Mouse (Mus musculus): ENCODE results near the gene Tle2. TPM values are rescaled to one million over a fixed set of nuclear protein-coding genes. Genes with fewer than 3 reads are reported as not detected.
A peak's percentile ranks its signal among the peaks of the same experiment; 100 is the strongest.

The Tle2 gene
- polyA plus RNA-seq, 1 experiment from 2014 or later: 7.2 TPM

- H3K27me3 ChIP-seq (ENCODE audit: control insufficient read depth, insufficient read depth, low read length): no peaks in the 10 kb centered on the region
- ATAC-seq (ENCODE audit: low FRiP score) (no peak), DNase-seq (ENCODE audit: low spot score) (no peak)
- no peaks in the 10 kb centered on the region for H3K9me3 ChIP-seq (ENCODE audit: control insufficient read depth, low read length)
- no peak overlapping the region for H3K4me2 ChIP-seq (replicated peaks; ENCODE audit: low read depth, low read length)
- no peak overlapping the region for H3K27ac ChIP-seq (ENCODE audit: low read depth, low read length)
- H3K4me1 ChIP-seq (replicated peaks; ENCODE audit: control insufficient read depth, insufficient read depth, low read length): peaks cover 15% of the 10 kb centered on the region
- 84% methylated on average over 10 of the region's 10 CpGs for WGBS
- no peaks in the 10 kb centered on the region for H3K36me3 ChIP-seq (ENCODE audit: control insufficient read depth, insufficient read depth, low read length)
- H3K9ac ChIP-seq (ENCODE audit: low read depth, low read length): no peak overlapping the region
- no peak overlapping the region for H3K4me3 ChIP-seq (ENCODE audit: low read depth, low read length)
Observed at GRCm38 (mm10) chr10:81541803-81542202, 32.6 kb upstream of the Tle2 start.

GRCm38 (mm10) chr10:81542727-81543460 lies 31.5 kb upstream of the Tle2 start:
- 81% methylated on average over 7 of the region's 7 CpGs for WGBS
- ATAC-seq (ENCODE audit: low FRiP score) (no peak), DNase-seq (ENCODE audit: low spot score) (no peak)
- Histone ChIP-seq H3K4me3 (ENCODE audit: low read depth, low read length) (peak overlapping the region; percentile 4; the same call in 1 of the 2 replicates), H3K36me3 (ENCODE audit: control insufficient read depth, insufficient read depth, low read length) (no peaks in the 10 kb centered on the region), H3K4me2 (replicated peaks; ENCODE audit: low read depth, low read length) (peak overlapping the region; percentile 98), H3K4me1 (replicated peaks; ENCODE audit: control insufficient read depth, insufficient read depth, low read length) (peaks cover 15% of the 10 kb centered on the region), H3K27ac (ENCODE audit: low read depth, low read length) (no peak overlapping the region), H3K9me3 (ENCODE audit: control insufficient read depth, low read length) (no peaks in the 10 kb centered on the region), H3K9ac (ENCODE audit: low read depth, low read length) (no peak overlapping the region), H3K27me3 (ENCODE audit: control insufficient read depth, insufficient read depth, low read length) (no peaks in the 10 kb centered on the region)

- no peak for DNase-seq (ENCODE audit: low spot score)
- H3K4me1 ChIP-seq (replicated peaks; ENCODE audit: control insufficient read depth, insufficient read depth, low read length): peaks cover 15% of the 10 kb centered on the region
- 60% methylated on average over 1 of the region's 1 CpGs for WGBS
Observed at GRCm38 (mm10) chr10:81543633-81544032, 30.7 kb upstream of the Tle2 start.

GRCm38 (mm10) chr10:81544296-81545160 lies 29.8 kb upstream of the Tle2 start:
- DNase-seq (ENCODE audit: low spot score) (no peak), ATAC-seq (ENCODE audit: low FRiP score) (peak; percentile 59)
- H3K9me3 ChIP-seq (ENCODE audit: control insufficient read depth, low read length): no peaks in the 10 kb centered on the region
- H3K4me2 ChIP-seq (replicated peaks; ENCODE audit: low read depth, low read length): peak overlapping the region; percentile 98
- peak overlapping the region; percentile 90 for H3K4me3 ChIP-seq (ENCODE audit: low read depth, low read length)
- H3K9ac ChIP-seq (ENCODE audit: low read depth, low read length): peak overlapping the region; percentile 92
- H3K27ac ChIP-seq (ENCODE audit: low read depth, low read length): peak overlapping the region; percentile 81
- no peaks in the 10 kb centered on the region for H3K27me3 ChIP-seq (ENCODE audit: control insufficient read depth, insufficient read depth, low read length)
- H3K36me3 ChIP-seq (ENCODE audit: control insufficient read depth, insufficient read depth, low read length): no peaks in the 10 kb centered on the region
- peaks cover 15% of the 10 kb centered on the region for H3K4me1 ChIP-seq (replicated peaks; ENCODE audit: control insufficient read depth, insufficient read depth, low read length)
- under 1% methylated on average over 92 of the region's 93 CpGs for WGBS

More at GRCm38 (mm10) chr10:81543633-81544032, 30.7 kb upstream of the Tle2 start:
- no peak overlapping the region for H3K27ac ChIP-seq (ENCODE audit: low read depth, low read length)
- peak overlapping the region; percentile 92 for H3K9ac ChIP-seq (ENCODE audit: low read depth, low read length)
- H3K27me3 ChIP-seq (ENCODE audit: control insufficient read depth, insufficient read depth, low read length): no peaks in the 10 kb centered on the region
- peak overlapping the region; percentile 90 for H3K4me3 ChIP-seq (ENCODE audit: low read depth, low read length)
- H3K4me2 ChIP-seq (replicated peaks; ENCODE audit: low read depth, low read length): peak overlapping the region; percentile 98
- no peaks in the 10 kb centered on the region for H3K36me3 ChIP-seq (ENCODE audit: control insufficient read depth, insufficient read depth, low read length)
- no peaks in the 10 kb centered on the region for H3K9me3 ChIP-seq (ENCODE audit: control insufficient read depth, low read length)
- no peak for ATAC-seq (ENCODE audit: low FRiP score)

- peak within 1 kb of the TSS; percentile 98 for H3K4me2 ChIP-seq (replicated peaks; ENCODE audit: low read depth, low read length)
- peak; percentile 96 for ATAC-seq (ENCODE audit: low FRiP score)
- peaks cover 15% of the 10 kb centered on the region for H3K4me1 ChIP-seq (replicated peaks; ENCODE audit: control insufficient read depth, insufficient read depth, low read length)
- peak within 1 kb of the TSS; percentile 92 for H3K9ac ChIP-seq (ENCODE audit: low read depth, low read length)
- peak within 1 kb of the TSS; percentile 90 for H3K4me3 ChIP-seq (ENCODE audit: low read depth, low read length)
- H3K9me3 ChIP-seq (ENCODE audit: control insufficient read depth, low read length): no peaks in the 10 kb centered on the region
- H3K27me3 ChIP-seq (ENCODE audit: control insufficient read depth, insufficient read depth, low read length): no peaks in the 10 kb centered on the region
- H3K36me3 ChIP-seq (ENCODE audit: control insufficient read depth, insufficient read depth, low read length): no peaks in the 10 kb centered on the region
- DNase-seq (ENCODE audit: low spot score): peak; percentile 100
- H3K27ac ChIP-seq (ENCODE audit: low read depth, low read length): peak within 1 kb of the TSS; percentile 86
- 2% methylated on average over 47 of the region's 59 CpGs for WGBS
Observed at GRCm38 (mm10) chr10:81545161-81545747, 29.1 kb upstream of the Tle2 start, which contains the start of gene Gna11. Gene Gna11 (minus strand): TSS chr10:81545190.

GRCm38 (mm10) chr10:81546332-81546731 lies 28.0 kb upstream of the Tle2 start:
- Histone ChIP-seq H3K4me2 (replicated peaks; ENCODE audit: low read depth, low read length) (no peak overlapping the region), H3K27me3 (ENCODE audit: control insufficient read depth, insufficient read depth, low read length) (no peaks in the 10 kb centered on the region), H3K9ac (ENCODE audit: low read depth, low read length) (no peak overlapping the region), H3K27ac (ENCODE audit: low read depth, low read length) (no peak overlapping the region), H3K36me3 (ENCODE audit: control insufficient read depth, insufficient read depth, low read length) (no peaks in the 10 kb centered on the region), H3K9me3 (ENCODE audit: control insufficient read depth, low read length) (no peaks in the 10 kb centered on the region), H3K4me1 (replicated peaks; ENCODE audit: control insufficient read depth, insufficient read depth, low read length) (peaks cover 15% of the 10 kb centered on the region), H3K4me3 (ENCODE audit: low read depth, low read length) (no peak overlapping the region)
- WGBS: 83% methylated on average over 5 of the region's 5 CpGs
- no peak for DNase-seq (ENCODE audit: low spot score)
- ATAC-seq (ENCODE audit: low FRiP score): no peak

- Histone ChIP-seq H3K4me1 (replicated peaks; ENCODE audit: control insufficient read depth, insufficient read depth, low read length) (peaks cover 15% of the 10 kb centered on the region), H3K27me3 (ENCODE audit: control insufficient read depth, insufficient read depth, low read length) (no peaks in the 10 kb centered on the region), H3K9ac (ENCODE audit: low read depth, low read length) (no peak overlapping the region), H3K36me3 (ENCODE audit: control insufficient read depth, insufficient read depth, low read length) (no peaks in the 10 kb centered on the region), H3K9me3 (ENCODE audit: control insufficient read depth, low read length) (no peaks in the 10 kb centered on the region), H3K4me3 (ENCODE audit: low read depth, low read length) (no peak overlapping the region), H3K27ac (ENCODE audit: low read depth, low read length) (no peak overlapping the region), H3K4me2 (replicated peaks; ENCODE audit: low read depth, low read length) (no peak overlapping the region)
- WGBS: 93% methylated on average over 13 of the region's 13 CpGs
- DNase-seq (ENCODE audit: low spot score) (no peak), ATAC-seq (ENCODE audit: low FRiP score) (no peak)
Observed at GRCm38 (mm10) chr10:81546788-81547571, 27.4 kb upstream of the Tle2 start.

- DNase-seq (ENCODE audit: low spot score) (no peak), ATAC-seq (ENCODE audit: low FRiP score) (no peak)
- Histone ChIP-seq H3K36me3 (ENCODE audit: control insufficient read depth, insufficient read depth, low read length) (no peaks in the 10 kb centered on the region), H3K4me1 (replicated peaks; ENCODE audit: control insufficient read depth, insufficient read depth, low read length) (peaks cover 4% of the 10 kb centered on the region), H3K9me3 (ENCODE audit: control insufficient read depth, low read length) (no peaks in the 10 kb centered on the region), H3K27ac (ENCODE audit: low read depth, low read length) (no peak overlapping the region), H3K27me3 (ENCODE audit: control insufficient read depth, insufficient read depth, low read length) (no peaks in the 10 kb centered on the region), H3K9ac (ENCODE audit: low read depth, low read length) (no peak overlapping the region), H3K4me2 (replicated peaks; ENCODE audit: low read depth, low read length) (no peak overlapping the region), H3K4me3 (ENCODE audit: low read depth, low read length) (no peak overlapping the region)
- 66% methylated on average over 5 of the region's 5 CpGs for WGBS
Observed at GRCm38 (mm10) chr10:81548944-81549343, 25.4 kb upstream of the Tle2 start.
